Mouse (Mus musculus) retina, embryonic 14.5 days (tissue): ENCODE data around the gene Kif1b.

ENCODE experiments used
- DNase-seq: peaks from one replicate; pipeline ENCODE4 v3.0.0-alpha.2; 2015; ENCODE audit warnings: low spot score

Kif1b gene

DNA sequence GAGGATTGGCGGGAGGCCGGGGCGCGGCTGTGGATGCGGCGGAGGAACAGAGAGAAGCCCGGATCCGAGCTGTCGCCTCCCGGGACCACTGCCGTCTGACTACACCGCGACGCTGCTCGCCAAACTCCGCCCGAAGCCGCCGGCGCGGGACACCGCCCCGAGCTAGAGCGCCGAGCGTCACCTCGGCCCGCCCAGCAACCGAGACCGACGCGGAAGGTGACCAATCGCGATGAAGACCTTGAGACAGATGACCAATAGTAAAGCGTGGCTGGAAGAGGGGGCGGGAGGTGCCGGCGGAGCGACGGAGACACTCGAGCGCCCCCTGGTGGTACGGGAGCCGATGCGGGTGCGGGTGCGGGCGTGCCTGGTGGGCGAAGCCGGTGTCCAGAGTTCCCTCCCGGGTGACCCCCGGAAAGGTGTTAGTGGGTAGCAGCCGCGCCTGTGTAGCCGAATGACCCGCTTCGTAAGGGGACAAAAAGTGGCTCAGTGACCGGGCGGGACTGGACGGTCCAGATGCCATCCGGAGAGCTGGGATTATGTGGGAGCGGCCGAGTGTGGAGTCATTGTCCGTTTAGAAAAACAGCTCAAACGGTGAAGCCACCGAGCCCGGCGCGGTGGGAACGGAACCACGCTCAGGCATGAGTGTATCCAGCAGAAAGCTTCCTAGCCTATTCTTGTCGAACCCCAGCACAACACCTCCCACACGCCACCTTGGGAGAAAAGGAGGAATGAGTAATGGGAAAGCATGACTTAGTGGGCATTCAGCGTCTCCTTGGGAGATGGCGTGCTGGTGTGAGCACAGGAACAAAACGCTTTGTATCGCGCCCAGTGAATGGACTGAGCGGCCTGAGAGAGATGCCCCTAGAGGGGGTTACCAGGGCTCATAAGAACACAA is at the start of gene Kif1b:
Kif1b (minus strand) TSS at position 98 of the 895 bp plus-strand sequence.
- peak; percentile 98 for DNase-seq

DNA sequence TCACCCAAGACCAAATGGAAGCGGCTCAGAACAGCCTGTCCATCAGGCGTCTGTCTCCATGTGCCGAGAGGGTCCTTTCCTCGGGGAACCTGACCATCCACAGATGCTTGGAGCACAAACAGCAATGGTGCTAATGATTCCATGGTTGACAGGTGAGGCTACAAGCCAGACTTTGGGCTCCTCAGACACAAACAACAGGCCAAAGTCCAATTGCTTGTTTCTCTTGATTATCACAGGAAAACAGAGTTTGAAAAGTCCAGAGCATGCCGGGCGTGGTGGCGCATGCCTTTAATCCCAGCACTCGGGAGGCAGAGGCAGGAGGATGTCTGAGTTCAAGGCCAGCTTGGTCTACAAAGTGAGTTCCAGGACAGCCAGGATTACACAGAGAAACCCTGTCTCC is 47.2 kb upstream of the Kif1b start:
- DNase-seq = no peak

DNA sequence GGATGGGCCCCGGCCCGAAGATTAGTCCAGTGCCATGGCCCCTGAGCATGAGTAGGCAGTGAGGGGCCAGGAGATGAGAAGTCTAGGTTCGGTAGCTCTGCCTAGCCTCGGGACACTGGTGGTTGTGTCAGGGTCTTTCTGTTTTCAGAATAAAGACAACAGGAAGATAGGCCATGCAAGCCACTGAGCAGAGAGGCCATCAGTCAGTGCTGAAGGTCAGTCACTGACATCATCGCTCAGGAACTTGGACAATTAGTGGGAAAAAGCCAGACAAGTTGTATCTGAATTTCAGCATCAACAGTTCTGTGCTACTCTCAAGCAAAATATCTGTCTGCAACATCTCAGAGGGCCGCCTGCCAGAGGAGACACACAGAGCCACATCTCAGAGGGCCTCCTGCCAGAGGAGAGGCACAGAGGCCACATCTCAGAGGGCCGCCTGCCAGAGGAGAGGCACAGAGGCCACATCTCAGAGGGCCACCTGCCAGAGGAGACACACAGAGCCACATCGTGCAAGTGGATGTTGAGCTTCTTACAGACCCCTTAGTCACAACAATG is 44.2 kb upstream of the Kif1b start:
- DNase-seq = no peak

DNA sequence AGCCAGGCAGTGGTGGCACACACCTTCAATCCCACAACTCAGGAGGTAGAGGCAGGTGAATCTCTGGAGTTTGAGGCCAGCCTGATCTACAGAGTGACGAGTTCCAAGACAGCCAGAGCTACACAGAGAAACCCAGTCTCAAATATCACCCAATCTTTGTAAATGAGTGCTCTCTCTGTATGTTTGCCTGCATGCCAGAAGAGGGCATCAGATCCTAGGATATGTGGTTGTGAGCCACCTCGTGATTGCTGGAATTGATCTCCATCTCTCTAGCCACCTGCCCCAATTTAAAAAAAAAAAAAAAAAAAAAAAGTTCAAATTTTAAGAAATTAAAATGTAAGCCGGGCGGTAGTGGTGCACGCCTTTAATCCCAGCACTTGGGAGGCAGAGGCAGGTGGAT is 41.5 kb upstream of the Kif1b start:
- DNase-seq = no peak

DNA sequence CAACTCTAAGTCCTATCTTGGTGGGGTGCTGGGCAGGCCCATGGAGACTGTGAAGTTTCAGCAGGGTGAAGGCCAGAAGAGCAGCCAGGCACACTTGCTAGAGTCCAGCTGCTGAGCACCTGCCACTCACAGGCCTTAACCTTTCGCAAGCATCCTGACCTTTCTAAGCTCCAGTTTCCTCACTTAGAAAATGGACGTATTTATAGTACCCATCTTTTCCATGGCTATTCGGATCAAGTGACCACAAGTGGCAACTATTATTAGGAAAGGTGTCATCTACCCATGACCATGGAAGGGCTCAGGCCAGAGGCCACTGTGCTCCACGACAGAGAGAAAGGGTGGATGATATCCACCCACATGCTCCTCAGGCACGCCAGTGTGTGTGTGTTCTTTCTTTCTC is 38.4 kb upstream of the Kif1b start:
- DNase-seq = no peak

DNA sequence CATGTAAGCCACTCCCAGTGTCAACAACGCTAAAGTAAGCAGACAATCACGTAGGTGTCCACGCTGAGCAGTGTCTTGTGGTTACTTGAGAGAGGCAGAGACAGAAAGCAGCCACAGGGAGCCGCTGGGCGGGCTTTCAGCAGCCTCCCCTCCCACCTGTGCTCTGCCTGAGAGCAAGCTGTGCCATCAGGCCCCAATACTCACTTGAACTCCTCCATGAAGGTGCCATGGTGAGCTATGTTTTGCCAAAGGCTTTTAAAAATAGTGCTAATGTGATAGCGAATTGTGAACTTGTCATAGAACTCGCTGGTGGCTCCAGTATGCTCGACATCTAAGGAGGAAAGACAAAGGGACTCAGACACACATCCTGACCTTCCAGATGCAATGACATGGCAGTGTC is 36.8 kb upstream of the Kif1b start:
- DNase-seq = no peak

DNA sequence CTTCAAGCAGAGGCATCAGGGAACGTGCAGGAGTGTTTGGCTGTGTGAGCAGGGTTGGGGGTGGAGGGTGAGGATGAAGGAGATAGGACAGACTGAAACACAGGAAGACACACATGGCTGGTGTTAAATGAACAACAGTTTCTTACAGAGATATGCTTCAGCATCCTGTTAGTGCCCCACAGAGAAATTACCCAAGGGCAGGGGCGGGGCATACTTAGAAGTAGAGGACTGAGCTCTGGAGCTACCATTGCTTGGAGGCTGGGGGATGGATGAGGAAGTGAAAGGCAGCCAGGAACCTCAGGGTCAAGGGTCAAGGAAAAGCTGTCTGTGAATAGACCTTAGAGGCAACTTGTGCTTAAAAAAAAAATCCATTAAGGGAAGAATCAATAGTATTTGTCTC is 33.2 kb upstream of the Kif1b start:
- DNase-seq = no peak

DNA sequence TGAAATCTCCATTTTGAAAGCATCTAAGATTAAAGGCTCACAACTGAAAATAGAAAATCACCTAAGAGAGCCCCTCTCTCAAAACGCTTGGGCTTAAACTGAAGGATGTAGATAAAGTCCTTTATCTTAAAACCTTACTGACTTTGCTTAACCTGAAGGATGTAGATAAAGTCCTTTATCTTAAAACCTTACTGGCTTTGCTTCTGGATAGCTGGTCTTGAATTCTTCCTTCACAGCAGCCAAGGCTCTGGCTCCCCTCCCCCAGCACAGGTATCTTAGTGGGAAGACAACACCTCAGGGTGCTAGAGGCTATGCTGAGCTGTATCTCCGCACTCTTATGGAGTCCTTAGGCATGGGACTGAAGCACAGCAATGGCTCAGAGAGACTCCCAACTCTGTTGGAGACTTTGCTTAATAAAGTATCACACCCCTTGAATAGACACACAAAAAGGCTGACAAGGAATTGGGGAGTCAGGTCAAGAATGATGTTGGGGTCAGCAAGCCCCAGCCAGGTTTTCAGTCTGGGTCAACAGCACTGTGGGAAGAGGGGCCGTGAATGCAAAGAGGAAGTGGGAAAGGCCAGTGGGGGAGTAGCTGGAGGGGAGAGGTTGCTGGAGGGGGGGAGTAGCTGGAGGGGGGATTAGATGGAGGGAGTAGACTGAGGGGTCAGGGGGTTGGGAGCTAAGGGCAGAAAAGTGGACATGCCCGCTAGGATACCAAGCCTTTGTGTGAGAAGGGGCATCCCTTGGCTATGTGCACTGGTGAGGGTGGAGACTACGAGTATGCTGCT is 32.1 kb upstream of the Kif1b start:
- no peak for DNase-seq

- no peak for DNase-seq
These were observed 30.6 kb upstream of the Kif1b start for GRCm38 (mm10) chr4:149338137-149338536.

DNA sequence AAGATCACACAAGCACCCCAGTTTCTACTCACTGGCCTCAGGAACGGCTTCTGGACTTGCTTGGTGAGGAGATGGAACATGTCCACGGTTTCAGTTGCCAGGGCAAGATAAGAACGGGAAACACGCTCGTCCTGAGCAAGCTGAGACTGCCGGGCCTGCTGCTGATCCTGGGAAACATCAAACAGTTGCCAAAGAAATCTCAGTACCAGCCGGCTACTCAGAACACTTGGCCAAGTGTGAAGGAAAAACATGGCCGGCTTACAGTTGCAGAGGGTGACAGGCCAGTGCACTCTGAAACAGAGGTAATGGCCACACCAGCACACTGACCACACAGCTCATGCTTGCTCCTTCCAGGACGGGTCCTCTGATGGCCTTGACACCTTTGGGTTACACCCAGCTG is 29.9 kb upstream of the Kif1b start:
- DNase-seq = no peak

GRCm38 (mm10) chr4:149336302-149336701 is 28.8 kb upstream of the Kif1b start:
- no peak for DNase-seq

GRCm38 (mm10) chr4:149334881-149335280 is 27.4 kb upstream of the Kif1b start:
- DNase-seq = no peak

GRCm38 (mm10) chr4:149332726-149333125 is 25.2 kb upstream of the Kif1b start:
- DNase-seq = no peak

DNA sequence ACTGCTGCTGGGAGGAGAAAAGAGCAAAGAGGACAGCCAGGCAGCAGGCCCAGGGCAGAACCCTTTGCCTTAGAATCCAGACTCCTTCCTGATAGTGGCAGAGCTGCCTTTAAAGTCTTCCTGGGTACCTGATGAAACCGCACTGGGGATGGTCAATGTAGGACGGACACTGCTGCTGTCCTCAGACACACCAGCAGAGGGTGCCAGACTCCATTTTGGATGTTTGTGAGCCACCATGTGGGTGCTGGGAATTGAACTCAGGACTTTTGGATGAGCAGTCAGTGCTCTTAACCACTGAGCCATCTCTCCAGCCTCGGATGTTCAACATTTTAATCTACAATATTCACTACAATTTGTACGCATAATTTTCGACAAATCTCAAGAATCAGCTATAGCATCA is 23.0 kb upstream of the Kif1b start:
- no peak for DNase-seq

GRCm38 (mm10) chr4:149328735-149329134 is 21.2 kb upstream of the Kif1b start:
- DNase-seq = no peak

DNA sequence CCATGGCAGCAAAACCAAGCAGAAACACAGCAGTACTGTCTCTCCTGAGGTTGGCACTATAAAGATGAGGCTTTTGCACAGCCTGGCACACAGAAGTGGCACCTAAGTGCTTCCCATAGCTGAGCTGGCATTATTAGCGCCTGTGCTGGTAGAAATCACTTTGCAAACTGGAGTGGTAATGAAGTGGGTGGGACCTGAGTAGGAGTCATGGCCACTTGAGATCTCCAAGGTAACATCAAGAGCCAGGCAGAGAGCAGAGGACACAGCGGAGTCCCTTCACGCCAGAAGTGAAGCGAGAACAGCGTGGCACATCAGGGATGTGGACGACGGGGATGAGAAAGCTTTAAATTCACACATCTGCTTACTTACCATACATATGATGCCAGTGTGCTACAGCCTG is 19.8 kb upstream of the Kif1b start:
- DNase-seq = no peak

DNA sequence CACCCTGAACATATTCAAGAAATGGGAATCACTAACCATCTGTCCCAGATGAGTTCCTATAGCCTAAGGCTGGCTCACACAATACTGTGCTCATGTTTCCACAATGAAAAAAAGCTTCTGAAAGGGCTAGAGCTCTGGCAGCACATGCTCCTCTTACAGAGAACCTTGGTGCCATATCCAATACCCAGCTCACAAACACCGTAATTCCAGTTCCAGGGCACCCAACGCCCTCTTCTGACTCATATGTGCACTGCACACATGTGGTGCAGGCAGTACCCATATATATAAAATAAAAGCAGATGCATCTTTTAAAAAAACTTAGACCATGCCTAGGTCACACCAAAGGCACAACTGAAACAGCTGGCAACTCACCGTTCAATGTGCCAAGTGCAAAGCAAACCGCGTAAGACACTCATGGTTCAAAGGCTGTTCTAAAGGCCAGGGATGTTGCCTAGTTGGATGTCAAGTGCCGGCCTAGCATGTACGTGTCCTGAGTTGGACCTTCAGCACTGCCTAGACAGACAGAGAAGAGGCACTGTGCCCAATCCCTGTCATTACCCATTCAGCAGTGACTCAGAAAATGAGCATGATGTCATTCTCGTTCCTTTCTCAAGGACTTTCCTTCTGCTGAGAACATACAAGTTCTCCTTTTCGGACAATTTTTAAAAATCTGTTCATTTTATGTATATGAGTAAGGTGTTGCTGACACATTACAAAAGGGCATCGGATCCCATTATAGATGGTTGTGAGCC is 18.1 kb upstream of the Kif1b start:
- no peak for DNase-seq

GRCm38 (mm10) chr4:149323730-149324129 is 16.2 kb upstream of the Kif1b start:
- DNase-seq = no peak

DNA sequence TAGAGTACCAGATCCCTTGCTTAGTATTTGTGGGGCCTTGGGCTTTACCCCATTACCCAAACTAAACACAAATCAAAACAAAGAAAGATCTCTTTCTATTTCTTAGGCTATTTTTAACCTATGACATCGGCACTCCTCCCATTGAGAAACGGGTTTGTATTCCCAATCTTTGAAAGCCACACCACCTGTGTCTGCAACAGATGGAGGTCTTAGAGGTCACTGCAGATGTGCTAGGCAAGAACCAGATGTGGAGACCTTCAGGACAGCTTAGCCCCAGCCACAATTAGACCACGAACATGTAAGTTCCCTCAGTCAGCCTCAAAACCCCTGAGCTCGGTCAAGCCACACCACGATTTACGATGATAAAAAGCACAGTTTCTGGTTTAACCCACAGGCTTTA is 15.2 kb upstream of the Kif1b start:
- no peak for DNase-seq

- DNase-seq = no peak
These were observed 14.8 kb upstream of the Kif1b start for GRCm38 (mm10) chr4:149322286-149322685.

- DNase-seq = peak; percentile 15
These were observed 11.6 kb upstream of the Kif1b start for GRCm38 (mm10) chr4:149319088-149319487.

DNA sequence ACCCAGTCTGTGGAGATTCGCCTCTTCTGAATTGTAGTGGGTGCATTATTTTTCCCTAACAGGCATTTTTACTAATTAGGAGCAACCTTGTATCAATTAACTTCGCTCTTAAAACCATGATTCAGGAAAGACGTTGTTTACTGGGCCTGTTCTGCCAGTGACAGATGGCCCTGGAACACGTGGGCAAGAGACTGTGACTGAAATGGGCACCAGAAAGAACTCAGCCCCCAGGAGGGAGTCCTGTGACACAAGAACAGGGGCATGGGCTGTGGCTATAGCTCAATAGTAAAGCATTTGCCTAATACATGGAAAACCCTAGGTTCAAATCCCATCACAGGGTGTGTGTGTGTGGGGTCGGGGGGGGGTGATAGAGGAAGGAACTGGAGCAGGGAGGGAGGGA is 9.9 kb upstream of the Kif1b start:
- no peak for DNase-seq
